Mouse (Mus musculus) CD4-positive, CD25-positive, alpha-beta regulatory T cell, adult 9 weeks (primary cell): ENCODE data around the gene Olfr52. TPM values are rescaled to one million over a fixed set of nuclear protein-coding genes. Genes with fewer than 3 reads are reported as not detected.

Experiments used
- polyA plus RNA-seq: library from polyadenylated mRNA; unstranded; fragments of 100-300 nt; shearing (Covaris generic); gene quantifications from one replicate; pipeline ENCODE4 v1.2.1, GENCODE M21; 2017

Gene Olfr52
- not detected for polyA plus RNA-seq

DNA sequence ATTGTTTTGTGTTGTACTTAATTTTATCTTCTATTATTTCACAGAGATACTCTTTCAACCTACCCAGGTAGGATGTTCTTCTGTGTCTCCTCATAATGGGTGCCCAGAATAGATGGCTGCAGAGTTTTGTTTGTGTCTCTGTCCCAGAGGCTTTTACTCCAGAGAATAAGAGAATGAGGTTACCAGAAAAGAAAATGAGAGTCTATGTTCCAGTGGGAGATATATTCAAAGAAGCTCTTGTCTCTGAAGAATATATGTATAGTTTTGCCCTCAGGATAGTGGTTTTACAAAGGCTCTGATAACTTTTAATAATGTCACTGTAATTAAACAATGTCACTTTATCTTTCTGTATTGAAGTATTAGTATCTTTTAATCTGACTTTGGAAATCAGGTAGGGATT is at the start of gene Olfr52:
TSS of gene Olfr52 (minus strand) at position 101 of the 400 bp plus-strand sequence.

DNA sequence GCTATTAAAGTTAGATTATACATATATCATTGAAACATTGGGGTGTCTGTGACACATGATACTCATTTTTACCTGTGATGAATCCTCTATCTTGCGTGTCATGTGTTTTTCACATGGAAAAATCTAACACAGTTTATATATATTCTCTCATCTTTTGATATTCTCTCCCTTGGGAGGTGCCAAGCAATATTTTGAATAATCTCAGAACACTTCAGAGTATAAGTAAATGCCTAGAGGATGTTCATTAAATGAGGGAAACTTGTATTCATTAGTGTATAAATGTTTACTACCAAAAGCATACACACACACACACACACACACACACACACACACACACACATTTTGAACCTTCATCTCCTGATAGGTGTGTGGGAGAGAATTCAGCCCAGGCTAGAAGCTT is 45.8 kb upstream of the Olfr52 start, which contains the start of gene Olfr1047:
TSS of gene Olfr1047 (minus strand) at position 101 of the 400 bp plus-strand sequence.

DNA sequence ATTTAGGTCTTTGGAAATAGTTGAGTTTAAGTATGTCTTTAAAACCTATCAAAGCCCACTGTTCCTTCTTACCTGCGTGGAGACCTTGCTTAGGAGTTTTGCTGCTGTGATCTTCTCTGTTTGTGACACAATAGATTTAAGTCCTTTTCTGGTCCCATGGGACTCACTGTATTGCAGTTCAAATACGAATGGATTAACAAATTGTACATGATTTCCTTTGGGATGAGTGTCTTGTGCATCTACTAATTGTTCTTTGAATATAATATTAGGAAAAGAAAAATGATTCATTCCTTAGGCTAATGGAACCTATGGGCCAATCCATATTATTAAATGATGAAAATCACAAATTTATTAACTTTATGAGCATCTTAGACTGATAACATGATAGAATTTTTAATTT is 33.7 kb upstream of the Olfr52 start, which contains the start of gene Olfr1046:
TSS of gene Olfr1046 (minus strand) at position 101 of the 400 bp plus-strand sequence.

DNA sequence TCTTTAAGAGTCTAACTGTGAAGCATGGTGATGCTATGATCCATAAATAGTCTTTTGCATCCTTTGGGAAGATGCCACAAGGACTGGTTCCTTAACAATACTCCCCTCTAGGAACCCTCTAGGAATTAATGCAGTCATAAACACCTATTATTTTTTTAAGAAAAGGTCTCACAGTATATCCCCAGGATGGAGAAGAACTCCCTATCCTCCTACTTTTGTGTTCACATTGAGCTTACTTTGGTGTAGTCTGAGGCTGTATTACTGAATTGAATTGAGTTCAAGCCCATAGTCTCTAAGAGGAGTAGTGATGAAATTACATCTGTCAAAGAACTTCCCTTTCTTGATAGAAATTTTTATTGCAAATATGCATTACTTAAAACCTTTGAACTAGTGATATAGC is 17.4 kb upstream of the Olfr52 start, which contains the start of gene Olfr1045:
TSS of gene Olfr1045 (minus strand) at position 101 of the 400 bp plus-strand sequence.

DNA sequence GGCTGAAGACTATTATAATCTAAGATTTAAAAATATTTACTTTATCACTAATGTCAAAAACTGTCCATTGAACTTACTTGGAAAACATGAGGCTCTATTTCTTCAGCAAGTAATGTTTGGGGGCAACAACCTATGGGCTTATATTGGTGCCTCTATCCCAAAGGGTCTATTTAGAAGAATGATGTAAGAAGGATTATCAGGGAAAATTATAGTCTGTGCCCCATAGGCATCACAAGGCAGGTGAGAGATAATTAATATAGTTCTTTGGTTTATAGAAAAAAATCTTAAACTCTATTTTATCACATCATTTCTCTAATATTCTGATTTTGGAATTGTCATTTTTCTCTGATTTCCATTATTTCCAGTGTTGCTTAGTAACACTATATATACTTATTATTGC is 7.8 kb downstream of the Olfr52 start, which contains the start of gene Olfr1044:
TSS of gene Olfr1044 (minus strand) at position 101 of the 400 bp plus-strand sequence.

DNA sequence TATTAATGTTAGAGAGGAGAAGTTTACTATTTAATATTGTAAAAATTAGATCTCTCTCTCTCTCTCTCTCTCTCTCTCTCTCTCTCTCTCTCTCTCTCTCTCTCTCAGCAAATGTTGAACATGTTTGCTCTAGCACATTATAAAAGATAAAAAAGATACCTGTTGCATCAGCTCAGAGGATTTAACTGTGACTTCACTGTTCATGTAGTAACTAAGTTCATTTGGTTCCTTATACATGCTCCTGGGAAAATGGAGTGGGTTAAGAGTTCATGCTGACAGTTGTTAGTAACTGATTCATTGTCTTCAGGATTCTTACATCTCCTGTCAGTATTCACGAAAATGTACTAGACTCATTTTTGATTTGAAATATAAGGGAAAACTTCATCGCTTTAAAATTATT is 18.1 kb downstream of the Olfr52 start, which contains the start of gene Olfr1043:
TSS of gene Olfr1043 (minus strand) at position 101 of the 400 bp plus-strand sequence.

DNA sequence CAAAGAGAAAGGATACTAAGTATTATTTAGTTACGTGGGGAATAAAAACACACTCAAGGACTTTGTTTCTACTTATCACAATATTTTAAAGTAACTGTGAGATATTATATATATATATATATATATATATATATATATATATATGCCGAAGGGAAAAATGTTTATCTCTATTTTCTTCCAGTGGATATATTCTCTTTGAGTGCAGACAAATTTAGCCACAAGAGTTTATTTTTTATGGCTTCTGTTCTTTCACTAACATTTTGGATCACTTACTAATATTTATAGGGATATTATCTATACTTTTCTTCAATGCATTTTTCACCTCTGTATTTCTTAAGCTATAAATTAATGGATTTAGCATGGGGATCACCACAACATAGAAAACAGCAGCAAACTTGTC is 23.7 kb downstream of the Olfr52 start, which contains the start of gene Olfr1042:
TSS of gene Olfr1042 (minus strand) at position 101 of the 400 bp plus-strand sequence.

DNA sequence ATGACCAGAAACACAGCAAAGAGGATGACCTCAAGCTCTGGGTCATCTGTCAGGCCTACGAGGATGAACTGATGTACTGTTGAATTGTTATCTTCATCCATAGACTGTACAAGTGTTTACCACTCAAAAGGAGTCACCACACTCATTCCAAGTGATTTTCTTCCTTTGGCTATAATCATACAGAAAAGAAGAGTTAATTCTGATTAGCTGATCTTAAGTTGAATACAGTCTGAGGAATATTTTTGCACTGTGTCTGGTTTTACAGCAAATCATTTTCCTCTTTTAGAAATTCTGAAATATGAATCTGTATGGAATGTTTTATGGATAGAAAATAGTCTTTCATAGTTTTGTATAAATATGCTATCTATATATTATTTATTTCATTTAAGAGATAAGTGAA is 38.9 kb downstream of the Olfr52 start, which contains the start of gene Olfr1040:
TSS of gene Olfr1040 (minus strand) at position 101 of the 400 bp plus-strand sequence.

DNA sequence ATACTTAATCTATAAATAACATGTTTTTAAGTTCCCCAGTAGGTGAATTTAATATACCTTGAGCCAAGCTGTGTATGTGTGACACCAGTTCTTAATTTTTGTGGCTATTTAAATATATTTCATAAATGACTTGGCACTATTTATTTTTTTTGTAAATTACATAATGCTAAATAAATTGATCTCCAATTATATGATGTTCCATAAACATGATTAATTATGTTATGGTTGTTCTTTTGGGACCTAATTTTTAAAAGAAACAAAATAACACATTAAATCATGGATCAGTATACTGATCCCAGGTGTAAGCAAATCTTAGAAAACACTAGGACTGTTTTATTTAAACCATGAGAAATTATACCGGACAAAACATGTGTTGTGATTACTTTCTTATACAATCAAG is 49.7 kb downstream of the Olfr52 start, which contains the start of gene Olfr1039:
TSS of gene Olfr1039 (minus strand) at position 101 of the 400 bp plus-strand sequence.

Other genes with a start within 250 kb of the Olfr52 start
- not detected for gene Olfr1028, start 235.2 kb downstream of the Olfr52 start, polyA plus RNA-seq
- gene Olfr1029, start 211.8 kb downstream of the Olfr52 start, polyA plus RNA-seq, result not detected
- gene Olfr1030, start 206.4 kb downstream of the Olfr52 start, polyA plus RNA-seq, result not detected
- gene Olfr1031, start 195.4 kb downstream of the Olfr52 start, polyA plus RNA-seq, result not detected
- not detected for gene Olfr1032, start 180.1 kb downstream of the Olfr52 start, polyA plus RNA-seq
- 1.3 TPM for gene Olfr1033, start 165.1 kb downstream of the Olfr52 start, polyA plus RNA-seq
- gene Olfr1034, start 139.8 kb downstream of the Olfr52 start, polyA plus RNA-seq, result not detected
- not detected for gene Olfr1036, start 111.7 kb downstream of the Olfr52 start, polyA plus RNA-seq
- not detected for gene Olfr1037, start 98.3 kb downstream of the Olfr52 start, polyA plus RNA-seq
- gene Olfr1039, start 49.8 kb downstream of the Olfr52 start, polyA plus RNA-seq, result not detected
- not detected for gene Olfr1040, start 39.0 kb downstream of the Olfr52 start, polyA plus RNA-seq
- gene Olfr1042, start 23.8 kb downstream of the Olfr52 start, polyA plus RNA-seq, result not detected
- gene Olfr1043, start 18.2 kb downstream of the Olfr52 start, polyA plus RNA-seq, result not detected
- not detected for gene Olfr1044, start 7.9 kb downstream of the Olfr52 start, polyA plus RNA-seq
- not detected for gene Olfr1045, start 17.3 kb upstream of the Olfr52 start, polyA plus RNA-seq
- not detected for gene Olfr1046, start 33.6 kb upstream of the Olfr52 start, polyA plus RNA-seq
- gene Olfr1047, start 45.7 kb upstream of the Olfr52 start, polyA plus RNA-seq, result not detected
- gene Olfr1048, start 54.6 kb upstream of the Olfr52 start, polyA plus RNA-seq, result not detected
- not detected for gene Olfr1049, start 72.6 kb upstream of the Olfr52 start, polyA plus RNA-seq
- not detected for gene Olfr1051, start 93.4 kb upstream of the Olfr52 start, polyA plus RNA-seq
- gene Olfr1052, start 106.8 kb upstream of the Olfr52 start, polyA plus RNA-seq, result not detected
- gene Olfr1053, start 129.6 kb upstream of the Olfr52 start, polyA plus RNA-seq, result not detected
- gene Olfr1054, start 149.8 kb upstream of the Olfr52 start, polyA plus RNA-seq, result not detected
- not detected for gene Olfr1055, start 164.6 kb upstream of the Olfr52 start, polyA plus RNA-seq
- gene Olfr1056, start 176.8 kb upstream of the Olfr52 start, polyA plus RNA-seq, result not detected
- gene Olfr1057, start 192.7 kb upstream of the Olfr52 start, polyA plus RNA-seq, result not detected
- not detected for gene Olfr1058, start 202.9 kb upstream of the Olfr52 start, polyA plus RNA-seq
- not detected for gene Olfr1061, start 228.4 kb upstream of the Olfr52 start, polyA plus RNA-seq
- not detected for gene Olfr1062, start 241.1 kb upstream of the Olfr52 start, polyA plus RNA-seq